Mouse (Mus musculus): ENCODE measurements around the gene Eif2d. TPM values are rescaled to one million over a fixed set of nuclear protein-coding genes. Genes with fewer than 3 reads are reported as not detected.
"Not testable (repeated sequence)": the region's sequence is repeated elsewhere in the genome, so short reads cannot be mapped to it uniquely, and the experiment has no call there.

The Eif2d gene
- total RNA-seq, 2 experiments from 2014 or later = 48.3 to 73.6 TPM

GRCm38 (mm10) chr1:131138191-131139016, 14.6 kb upstream of the Eif2d start, which contains the start of gene Dyrk3:
Gene Dyrk3 (minus strand): TSS chr1:131138340.
- ATAC-seq (replicated peaks; ENCODE audit: low FRiP score, low TSS enrichment, poor library complexity, severe bottlenecking) = peak; percentile 67

GRCm38 (mm10) chr1:131139102-131140095, 13.6 kb upstream of the Eif2d start:
- ATAC-seq (replicated peaks; ENCODE audit: low FRiP score, low TSS enrichment, poor library complexity, severe bottlenecking) = no peak

GRCm38 (mm10) chr1:131141449-131141848, 11.5 kb upstream of the Eif2d start:
- ATAC-seq (replicated peaks; ENCODE audit: low FRiP score, low TSS enrichment, poor library complexity, severe bottlenecking) = no peak

- peak; percentile 51 for ATAC-seq (replicated peaks; ENCODE audit: low FRiP score, low TSS enrichment, poor library complexity, severe bottlenecking)
Measured at GRCm38 (mm10) chr1:131142472-131142871, 10.5 kb upstream of the Eif2d start.

GRCm38 (mm10) chr1:131145222-131145621, 7.8 kb upstream of the Eif2d start:
- ATAC-seq (replicated peaks; ENCODE audit: low FRiP score, low TSS enrichment, poor library complexity, severe bottlenecking) = not testable (repeated sequence)

- ATAC-seq (replicated peaks; ENCODE audit: low FRiP score, low TSS enrichment, poor library complexity, severe bottlenecking) = no peak
Measured at GRCm38 (mm10) chr1:131146181-131146614, 6.8 kb upstream of the Eif2d start.

- ATAC-seq (replicated peaks; ENCODE audit: low FRiP score, low TSS enrichment, poor library complexity, severe bottlenecking) = no peak
Measured at GRCm38 (mm10) chr1:131149496-131149895, 3.5 kb upstream of the Eif2d start.

- no peak for ATAC-seq (replicated peaks; ENCODE audit: low FRiP score, low TSS enrichment, poor library complexity, severe bottlenecking)
Measured at GRCm38 (mm10) chr1:131155456-131155855, 2.5 kb downstream of the Eif2d start.

GRCm38 (mm10) chr1:131159573-131160327, 6.8 kb downstream of the Eif2d start:
- peak; percentile 71 for ATAC-seq (replicated peaks; ENCODE audit: low FRiP score, low TSS enrichment, poor library complexity, severe bottlenecking)

- peak; percentile 40 for ATAC-seq (replicated peaks; ENCODE audit: low FRiP score, low TSS enrichment, poor library complexity, severe bottlenecking)
Measured at GRCm38 (mm10) chr1:131161091-131161490, 8.1 kb downstream of the Eif2d start.

- no peak for ATAC-seq (replicated peaks; ENCODE audit: low FRiP score, low TSS enrichment, poor library complexity, severe bottlenecking)
Measured at GRCm38 (mm10) chr1:131164427-131164826, 11.4 kb downstream of the Eif2d start.

GRCm38 (mm10) chr1:131167612-131168011, 14.6 kb downstream of the Eif2d start:
- no peak for ATAC-seq (replicated peaks; ENCODE audit: low FRiP score, low TSS enrichment, poor library complexity, severe bottlenecking)

- no peak for ATAC-seq (replicated peaks; ENCODE audit: low FRiP score, low TSS enrichment, poor library complexity, severe bottlenecking)
Measured at GRCm38 (mm10) chr1:131173001-131173400, 20.0 kb downstream of the Eif2d start.

- no peak for ATAC-seq (replicated peaks; ENCODE audit: low FRiP score, low TSS enrichment, poor library complexity, severe bottlenecking)
Measured at GRCm38 (mm10) chr1:131173809-131174208, 20.8 kb downstream of the Eif2d start.

- no peak for ATAC-seq (replicated peaks; ENCODE audit: low FRiP score, low TSS enrichment, poor library complexity, severe bottlenecking)
Measured at GRCm38 (mm10) chr1:131174299-131174861, 21.4 kb downstream of the Eif2d start.

- ATAC-seq (replicated peaks; ENCODE audit: low FRiP score, low TSS enrichment, poor library complexity, severe bottlenecking) = no peak
Measured at GRCm38 (mm10) chr1:131175189-131175588, 22.2 kb downstream of the Eif2d start.

GRCm38 (mm10) chr1:131175819-131176218, 22.8 kb downstream of the Eif2d start:
- ATAC-seq (replicated peaks; ENCODE audit: low FRiP score, low TSS enrichment, poor library complexity, severe bottlenecking) = no peak

GRCm38 (mm10) chr1:131177249-131177648, 24.3 kb downstream of the Eif2d start:
- ATAC-seq (replicated peaks; ENCODE audit: low FRiP score, low TSS enrichment, poor library complexity, severe bottlenecking) = no peak

- ATAC-seq (replicated peaks; ENCODE audit: low FRiP score, low TSS enrichment, poor library complexity, severe bottlenecking) = no peak
Measured at GRCm38 (mm10) chr1:131178083-131178482, 25.1 kb downstream of the Eif2d start.

Data from megakaryocyte-erythroid progenitor cell, adult 5-6 weeks (primary cell).